13 mouse cellular contexts compared by ENCODE assay signal in genomic region chr3:99956517-99956916, GRCm38 (mm10).
"Had no signal": no experiment of that assay in that cellular context is flagged by ENCODE, and none has a peak within 500 bp of the region (broad histone marks: within the 10 kb centered on the region; RNA-seq: fewer than 3 reads in every experiment).

No protein-coding gene starts in this region.

- ATAC-seq: liver, postnatal 0 days; midbrain, embryonic 13.5 days; midbrain, embryonic 15.5 days had no signal

- DNase-seq: liver, postnatal 0 days; lung, adult 2 months; lung, postnatal 10 days; lung, postnatal 36 days; right cerebral cortex, postnatal 14 days; thymus, adult 2 months; thymus, postnatal 25 days; thymus, postnatal 4 days had no signal

- H3K27me3 ChIP-seq: megakaryocyte, embryonic 14.5 days; midbrain, embryonic 13.5 days; midbrain, embryonic 15.5 days; neural tube, embryonic 12.5 days; stomach, embryonic 15.5 days had no signal
